Mouse (Mus musculus) heart, embryonic 13.5 days (tissue): ENCODE data around the gene Arhgef10l. TPM values are rescaled to one million over a fixed set of nuclear protein-coding genes. Genes with fewer than 3 reads are reported as not detected.

Experiments
- ATAC-seq: fragments of 200-750 bp; cut with Nextera tagmentation; 2 replicates; pipeline ENCODE4 v1.8.0; 2017; ENCODE audit warnings: moderate TSS enrichment; ENCODE audit not compliant: insufficient number of reproducible peaks, low FRiP score, low TSS enrichment; ENCODE audit errors: extremely low read depth
- H3K27ac ChIP-seq: fragments of 300-500 bp; sonication (generic); replicated peaks from 2 replicates; pipeline ENCODE4 v1.5.1; 2015; ENCODE audit warnings: moderate library complexity, mild to moderate bottlenecking, inconsistent platforms
- H3K27me3 ChIP-seq: fragments of 300-500 bp; sonication (generic); replicated peaks from 2 replicates; pipeline ENCODE4 v1.6.1; 2015; ENCODE audit warnings: mild to moderate bottlenecking, inconsistent platforms
- H3K36me3 ChIP-seq: fragments of 300-500 bp; sonication (generic); 2 replicates; pipeline ENCODE4 v1.6.1; 2015; ENCODE audit warnings: mild to moderate bottlenecking, inconsistent platforms
- H3K4me1 ChIP-seq: fragments of 300-500 bp; sonication (generic); 2 replicates; pipeline ENCODE4 v1.6.1; 2015; ENCODE audit warnings: inconsistent platforms
- H3K4me2 ChIP-seq: fragments of 300-500 bp; sonication (generic); 2 replicates; pipeline ENCODE4 v1.6.1; 2015; ENCODE audit warnings: inconsistent platforms, mild to moderate bottlenecking, moderate library complexity
- H3K4me3 ChIP-seq: fragments of 300-500 bp; sonication (generic); 2 replicates; pipeline ENCODE4 v1.5.1; 2015; ENCODE audit warnings: moderate library complexity, mild to moderate bottlenecking, inconsistent platforms
- H3K9ac ChIP-seq: fragments of 300-500 bp; sonication (generic); 2 replicates; pipeline ENCODE4 v1.6.1; 2015; ENCODE audit warnings: inconsistent platforms, mild to moderate bottlenecking, moderate library complexity
- H3K9me3 ChIP-seq: fragments of 300-500 bp; sonication (generic); 2 replicates; pipeline ENCODE4 v1.6.1; 2016; ENCODE audit warnings: inconsistent platforms
- WGBS: fragments of 180-500 bp; shearing (Covaris S2); methylation state at CpG from one replicate; pipeline ENCODE4 v1.1.7; 2015; ENCODE audit warnings: mixed read lengths; 5-methylcytosine and 5-hydroxymethylcytosine counted together
- polyA plus RNA-seq: library from polyadenylated mRNA; unstranded; fragments of >200 nt; fragmentation: Nextera tagmentation; extraction: Ambion mirVana; gene quantifications from 2 replicates; pipeline ENCODE4 v1.2.1, GENCODE M21; 2015

Arhgef10l gene
- polyA plus RNA-seq, 1 experiment from 2014 or later: 18.2 TPM

GRCm38 (mm10) chr4:140628412-140628943, 37.3 kb downstream of the Arhgef10l start:
- ATAC-seq: no peak
- Histone ChIP-seq H3K9ac (peak overlapping the region; percentile 62; the same call in 1 of the 2 replicates), H3K4me3 (no peak overlapping the region), H3K36me3 (peaks cover 10% of the 10 kb centered on the region), H3K27ac (0 out of 2 replicates have a peak overlapping the region, but pooled peaks have one; percentile 1), H3K4me2 (no peak overlapping the region), H3K4me1 (peaks cover 65% of the 10 kb centered on the region), H3K9me3 (no peaks in the 10 kb centered on the region), H3K27me3 (no peaks in the 10 kb centered on the region)
- 55% methylated on average over 11 of the region's 11 CpGs for whole genome bisulfite sequencing

GRCm38 (mm10) chr4:140625651-140626525, 39.9 kb downstream of the Arhgef10l start:
- Histone ChIP-seq H3K4me1 (peaks cover 71% of the 10 kb centered on the region), H3K27ac (peak overlapping the region; percentile 85), H3K9ac (peak overlapping the region; percentile 29; the same call in 1 of the 2 replicates), H3K4me3 (no peak overlapping the region), H3K36me3 (peaks cover 6% of the 10 kb centered on the region; the same call in 1 of the 2 replicates), H3K9me3 (no peaks in the 10 kb centered on the region), H3K4me2 (no peak overlapping the region), H3K27me3 (no peaks in the 10 kb centered on the region)
- no peak for ATAC-seq
- 66% methylated on average over 12 of the region's 12 CpGs for WGBS

GRCm38 (mm10) chr4:140624468-140625176, 41.2 kb downstream of the Arhgef10l start:
- Histone ChIP-seq H3K4me2 (peak overlapping the region; percentile 64), H3K9ac (peak overlapping the region; percentile 77), H3K27me3 (no peaks in the 10 kb centered on the region), H3K4me3 (peak overlapping the region; percentile 24), H3K27ac (peak overlapping the region; percentile 85), H3K9me3 (no peaks in the 10 kb centered on the region), H3K36me3 (peaks cover 6% of the 10 kb centered on the region; the same call in 1 of the 2 replicates), H3K4me1 (peaks cover 60% of the 10 kb centered on the region)
- 5% methylated on average over 12 of the region's 12 CpGs for WGBS
- ATAC-seq: peak; percentile 45; the same call in 1 of the 2 replicates

GRCm38 (mm10) chr4:140624087-140624467, 41.7 kb downstream of the Arhgef10l start:
- peak overlapping the region; percentile 85 for H3K27ac ChIP-seq
- 7% methylated on average over 10 of the region's 10 CpGs for WGBS
- H3K4me2 ChIP-seq: peak overlapping the region; percentile 64
- peaks cover 6% of the 10 kb centered on the region; the same call in 1 of the 2 replicates for H3K36me3 ChIP-seq
- H3K4me3 ChIP-seq: peak overlapping the region; percentile 24
- no peak for ATAC-seq
- H3K9me3 ChIP-seq: no peaks in the 10 kb centered on the region
- H3K4me1 ChIP-seq: peaks cover 54% of the 10 kb centered on the region
- H3K27me3 ChIP-seq: no peaks in the 10 kb centered on the region
- peak overlapping the region; percentile 77 for H3K9ac ChIP-seq

GRCm38 (mm10) chr4:140622819-140623218, 43.0 kb downstream of the Arhgef10l start:
- no peak for ATAC-seq
- 30% methylated on average over 4 of the region's 4 CpGs for WGBS
- H3K36me3 ChIP-seq: peaks cover 6% of the 10 kb centered on the region; the same call in 1 of the 2 replicates
- peaks cover 56% of the 10 kb centered on the region for H3K4me1 ChIP-seq
- peak overlapping the region; percentile 85 for H3K27ac ChIP-seq
- no peak overlapping the region for H3K4me2 ChIP-seq
- peak overlapping the region; percentile 77; the same call in 1 of the 2 replicates for H3K9ac ChIP-seq
- no peaks in the 10 kb centered on the region for H3K27me3 ChIP-seq
- H3K9me3 ChIP-seq: no peaks in the 10 kb centered on the region
- no peak overlapping the region for H3K4me3 ChIP-seq

GRCm38 (mm10) chr4:140620496-140620895, 45.3 kb downstream of the Arhgef10l start:
- Histone ChIP-seq H3K4me3 (no peak overlapping the region), H3K4me2 (no peak overlapping the region), H3K9me3 (no peaks in the 10 kb centered on the region), H3K9ac (no peak overlapping the region), H3K36me3 (no peaks in the 10 kb centered on the region), H3K4me1 (peaks cover 69% of the 10 kb centered on the region), H3K27me3 (no peaks in the 10 kb centered on the region), H3K27ac (no peak overlapping the region)
- ATAC-seq: no peak
- 63% methylated on average over 5 of the region's 5 CpGs for WGBS

- Histone ChIP-seq H3K36me3 (peaks cover 17% of the 10 kb centered on the region), H3K9ac (peak overlapping the region; percentile 67), H3K4me2 (no peak overlapping the region; the same call in 1 of the 2 replicates), H3K27ac (peak overlapping the region; percentile 82), H3K27me3 (no peaks in the 10 kb centered on the region), H3K4me1 (peaks cover 44% of the 10 kb centered on the region), H3K4me3 (no peak overlapping the region), H3K9me3 (no peaks in the 10 kb centered on the region)
- 41% methylated on average over 16 of the region's 16 CpGs for WGBS
- no peak for ATAC-seq
Measured at GRCm38 (mm10) chr4:140617391-140618385, 48.1 kb downstream of the Arhgef10l start.

- Histone ChIP-seq H3K27me3 (no peaks in the 10 kb centered on the region), H3K4me1 (peaks cover 46% of the 10 kb centered on the region)
- ATAC-seq: no peak
Measured at GRCm38 (mm10) chr4:140616894-140617293, 48.9 kb downstream of the Arhgef10l start.

GRCm38 (mm10) chr4:140616196-140616595, 49.6 kb downstream of the Arhgef10l start:
- Histone ChIP-seq H3K27me3 (no peaks in the 10 kb centered on the region), H3K36me3 (peaks cover 17% of the 10 kb centered on the region), H3K9me3 (no peaks in the 10 kb centered on the region), H3K4me1 (peaks cover 53% of the 10 kb centered on the region), H3K27ac (no peak overlapping the region), H3K9ac (no peak overlapping the region), H3K4me2 (no peak overlapping the region), H3K4me3 (no peak overlapping the region)
- WGBS: 60% methylated on average over 7 of the region's 7 CpGs
- no peak for ATAC-seq

More at GRCm38 (mm10) chr4:140616894-140617293, 48.9 kb downstream of the Arhgef10l start:
- peaks cover 17% of the 10 kb centered on the region for H3K36me3 ChIP-seq
- H3K9me3 ChIP-seq: no peaks in the 10 kb centered on the region
- no peak overlapping the region for H3K4me3 ChIP-seq
- 75% methylated on average over 11 of the region's 11 CpGs for WGBS
- H3K27ac ChIP-seq: peak overlapping the region; percentile 82
- H3K9ac ChIP-seq: peak overlapping the region; percentile 67
- no peak overlapping the region for H3K4me2 ChIP-seq

GRCm38 (mm10) chr4:140615771-140616170, 50.0 kb downstream of the Arhgef10l start:
- WGBS: 63% methylated on average over 7 of the region's 7 CpGs
- peaks cover 57% of the 10 kb centered on the region for H3K4me1 ChIP-seq
- H3K36me3 ChIP-seq: peaks cover 17% of the 10 kb centered on the region
- no peaks in the 10 kb centered on the region for H3K9me3 ChIP-seq
- H3K27ac ChIP-seq: no peak overlapping the region
- no peak overlapping the region for H3K4me2 ChIP-seq
- H3K9ac ChIP-seq: no peak overlapping the region
- H3K4me3 ChIP-seq: no peak overlapping the region
- no peak for ATAC-seq
- H3K27me3 ChIP-seq: no peaks in the 10 kb centered on the region
